29 mouse cellular contexts compared by ENCODE assay signal in genomic region chr4:32158886-32159285, GRCm38 (mm10).
"Had no signal": no experiment of that assay in that cellular context is flagged by ENCODE, and none has a peak within 500 bp of the region (broad histone marks: within the 10 kb centered on the region; RNA-seq: fewer than 3 reads in every experiment).

No protein-coding gene starts in this region.

- DNase-seq: gastrocnemius, postnatal 10 days; gastrocnemius, postnatal 25 days; heart, adult 11 months; heart, adult 2 months; heart, postnatal 14 days; heart, postnatal 36 days; kidney, adult 11 months; kidney, adult 2 months; kidney, adult 9 months; kidney, postnatal 14 days; kidney, postnatal 36 days; layer of hippocampus, adult 9-11 months; layer of hippocampus, postnatal 36 days; left cerebral cortex, postnatal 4 days; liver; liver, embryonic 13.5 days; liver, postnatal 0 days had no signal

- H3K27me3 ChIP-seq: heart, embryonic 13.5 days; heart, embryonic 15.5 days; hindbrain, embryonic 12.5 days; hindbrain, embryonic 15.5 days; kidney, embryonic 15.5 days; limb, embryonic 12.5 days; liver, embryonic 13.5 days; liver, embryonic 15.5 days had no signal

- H3K36me3 ChIP-seq: heart, embryonic 13.5 days; heart, embryonic 15.5 days; hindbrain, embryonic 12.5 days; hindbrain, embryonic 15.5 days; kidney, embryonic 15.5 days; limb, embryonic 12.5 days; liver, embryonic 13.5 days; liver, embryonic 15.5 days had no signal

- H3K9me3 ChIP-seq: heart, embryonic 13.5 days; heart, embryonic 15.5 days; hindbrain, embryonic 12.5 days; hindbrain, embryonic 15.5 days; kidney, embryonic 15.5 days; limb, embryonic 12.5 days; liver, embryonic 13.5 days; liver, embryonic 15.5 days had no signal

- H3K4me2 ChIP-seq: heart, embryonic 11.5 days; heart, embryonic 13.5 days; heart, embryonic 15.5 days; hindbrain, embryonic 12.5 days; hindbrain, embryonic 15.5 days; kidney, embryonic 15.5 days; limb, embryonic 12.5 days; liver, embryonic 11.5 days; liver, embryonic 13.5 days; liver, embryonic 15.5 days had no signal

- H3K27ac ChIP-seq: heart, adult 2 months; heart, embryonic 13.5 days; heart, embryonic 15.5 days; hindbrain, embryonic 12.5 days; hindbrain, embryonic 15.5 days; hindbrain, postnatal 0 days; kidney, embryonic 15.5 days; kidney, postnatal 0 days; limb, embryonic 12.5 days; liver, embryonic 13.5 days; liver, embryonic 15.5 days had no signal

- H3K9ac ChIP-seq: heart, embryonic 13.5 days; heart, embryonic 15.5 days; hindbrain, embryonic 12.5 days; hindbrain, embryonic 15.5 days; kidney, embryonic 15.5 days; limb, embryonic 12.5 days; liver, embryonic 13.5 days; liver, embryonic 15.5 days; liver, postnatal 0 days had no signal

- H3K4me3 ChIP-seq: heart, adult 2 months; heart, embryonic 13.5 days; heart, embryonic 15.5 days; hindbrain, embryonic 12.5 days; hindbrain, embryonic 15.5 days; kidney, embryonic 15.5 days; limb, embryonic 12.5 days; liver, embryonic 13.5 days; liver, embryonic 15.5 days had no signal

- ATAC-seq: hindbrain, postnatal 0 days; intestine, embryonic 16.5 days; liver, postnatal 0 days had no signal
